Mouse (Mus musculus) heart, postnatal 36 days (tissue): ENCODE measurements around the gene Tpp2. TPM values are rescaled to one million over a fixed set of nuclear protein-coding genes. Genes with fewer than 3 reads are reported as not detected.
"Not testable (repeated sequence)": the region's sequence is repeated elsewhere in the genome, so short reads cannot be mapped to it uniquely, and the experiment has no call there.

Experiments
- DNase-seq, 2 experiments: peaks; one replicate each; pipeline ENCODE4 v3.0.0; 2021 to 2022
- intact Hi-C: fragments of 180-260 bp; cut with DNase I; formaldehyde crosslinking; loops from one replicate; pipeline ENCODE4 v1.15.1; 2025
- microRNA-seq, 2 experiments: library from miRNA; unstranded; fragments of <30 nt; microRNA quantifications; one replicate each; pipeline ENCODE4 v1.2.0; 2021; ENCODE audit warnings: borderline number of aligned reads in 2 of 2
- total RNA-seq, 2 experiments: library from RNA; stranded (reverse); gene quantifications; 2 replicates each; pipeline ENCODE4 v1.2.3; 2021

Gene Tpp2
- total RNA-seq, 2 experiments from 2014 or later, result 42.1 to 48.1 TPM

- intact Hi-C loops, result loop anchor here (5.0 kb wide), 1 partner anchor 40 kb away; no protein-coding TSS in a partner anchor
- no peak for DNase-seq
Observed at GRCm38 (mm10) chr1:43996914-43997589, 63.6 kb downstream of the Tpp2 start.

- no peak for DNase-seq
- intact Hi-C loops, result no loop called here
Observed at GRCm38 (mm10) chr1:44004513-44004912, 71.1 kb downstream of the Tpp2 start.

GRCm38 (mm10) chr1:44015556-44015955 is 82.1 kb downstream of the Tpp2 start:
- intact Hi-C loops, result no loop called here
- no peak for DNase-seq

GRCm38 (mm10) chr1:44019934-44020333 is 86.5 kb downstream of the Tpp2 start, which contains the start of gene Mettl21c:
Gene Mettl21c (minus strand): TSS chr1:44020034.
- intact Hi-C loops, result no loop called here
- DNase-seq, result no peak

- DNase-seq, result no peak
- intact Hi-C loops, result no loop called here
Observed at GRCm38 (mm10) chr1:44022656-44023055, 89.2 kb downstream of the Tpp2 start.

- intact Hi-C loops, result no loop called here
- DNase-seq, result no peak
Observed at GRCm38 (mm10) chr1:44027651-44028050, 94.2 kb downstream of the Tpp2 start.

GRCm38 (mm10) chr1:44032213-44032612 is 98.8 kb downstream of the Tpp2 start:
- no peak for DNase-seq
- intact Hi-C loops, result no loop called here

- DNase-seq, result no peak
- intact Hi-C loops, result no loop called here
Observed at GRCm38 (mm10) chr1:44032948-44033347, 99.5 kb downstream of the Tpp2 start.

GRCm38 (mm10) chr1:44041797-44042554 is 108.5 kb downstream of the Tpp2 start:
- DNase-seq, result peak; percentile 44 to 48
- intact Hi-C loops, result loop anchor here (1.0 kb wide), 2 partner anchors 140 to 143 kb away; no protein-coding TSS in a partner anchor

- intact Hi-C loops, result loop anchor here (1.0 kb wide), 1 partner anchor 143 kb away; no protein-coding TSS in a partner anchor
- no peak for DNase-seq
Observed at GRCm38 (mm10) chr1:44042555-44042915, 109.1 kb downstream of the Tpp2 start.

GRCm38 (mm10) chr1:44045689-44046088 is 112.2 kb downstream of the Tpp2 start:
- DNase-seq, intact Hi-C loops: not testable (repeated sequence)

- intact Hi-C loops, result no loop called here
- DNase-seq, result no peak
Observed at GRCm38 (mm10) chr1:44046556-44046955, 113.1 kb downstream of the Tpp2 start.

Small RNA genes within 50 kb of the gene (microRNA-seq; reads per million reads assigned to microRNA genes)
- gene Gm24180, result 0 reads per million in 2 experiments

Other genes starting within 250 kb of the Tpp2 start
- 1 to 10 TPM; 2.5 to 3.2 TPM for gene 1500015O10Rik, start 203.0 kb upstream of the Tpp2 start, total RNA-seq
- gene Uxs1, start 105.8 kb upstream of the Tpp2 start, total RNA-seq, result 10 to 100 TPM in 1 of 2 experiments, 1 to 10 TPM in 1; 7.6 to 10.1 TPM
- gene Mettl21c, start 86.4 kb downstream of the Tpp2 start, total RNA-seq, result not detected
- gene Gm8251, start 128.3 kb downstream of the Tpp2 start, total RNA-seq, result not detected
- gene Tex30, start 168.8 kb downstream of the Tpp2 start, total RNA-seq, result 1 to 10 TPM; 6.3 to 9.2 TPM
- gene Kdelc1, start 185.2 kb downstream of the Tpp2 start, total RNA-seq, result 10 to 100 TPM; 20.7 to 21.3 TPM
- gene Bivm, start 185.3 kb downstream of the Tpp2 start, total RNA-seq, result 10 to 100 TPM; 11.1 to 12.8 TPM
- 10 to 100 TPM; 16.6 to 17.1 TPM for gene Ercc5, start 214.1 kb downstream of the Tpp2 start, total RNA-seq